Mouse (Mus musculus) gastrocnemius, adult 8-10 months (tissue): ENCODE results near the gene Chn2. TPM values are rescaled to one million over a fixed set of nuclear protein-coding genes. Genes with fewer than 3 reads are reported as not detected.

Source experiments
- DNase-seq, 2 experiments: peaks; one replicate each; pipeline ENCODE4 v3.0.0; 2022; ENCODE audit warnings: low spot score in 2 of 2
- total RNA-seq, 4 experiments: library from RNA; stranded (reverse); gene quantifications; 2 replicates each; pipeline ENCODE4 v1.2.4; 2022

Chn2 gene
- total RNA-seq, 4 experiments from 2014 or later: 0.75 to 1.7 (median 1.2) TPM

DNA sequence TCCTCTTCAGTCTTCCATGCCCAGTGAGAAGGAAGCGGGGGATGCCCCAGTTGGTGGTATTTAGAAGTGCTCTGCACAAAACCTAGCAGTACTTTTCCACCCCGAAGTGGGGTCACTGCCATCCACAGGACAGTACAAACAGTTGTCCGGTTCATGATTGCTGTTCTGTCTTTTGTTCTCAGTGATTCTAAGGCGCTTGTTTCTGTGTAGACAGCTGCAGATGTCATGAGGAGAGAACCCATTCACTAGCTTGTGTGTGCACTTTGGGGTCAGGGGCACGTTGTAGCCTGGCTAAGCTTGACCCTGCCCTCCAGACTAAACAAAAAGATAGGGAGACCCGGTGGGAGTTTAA lies 234.0 kb downstream of the Chn2 start:
- no peak for DNase-seq

- no peak for DNase-seq
Measured at GRCm38 (mm10) chr6:54277234-54277633, 237.9 kb downstream of the Chn2 start.

GRCm38 (mm10) chr6:54277828-54278227 lies 238.5 kb downstream of the Chn2 start:
- DNase-seq: no peak

DNA sequence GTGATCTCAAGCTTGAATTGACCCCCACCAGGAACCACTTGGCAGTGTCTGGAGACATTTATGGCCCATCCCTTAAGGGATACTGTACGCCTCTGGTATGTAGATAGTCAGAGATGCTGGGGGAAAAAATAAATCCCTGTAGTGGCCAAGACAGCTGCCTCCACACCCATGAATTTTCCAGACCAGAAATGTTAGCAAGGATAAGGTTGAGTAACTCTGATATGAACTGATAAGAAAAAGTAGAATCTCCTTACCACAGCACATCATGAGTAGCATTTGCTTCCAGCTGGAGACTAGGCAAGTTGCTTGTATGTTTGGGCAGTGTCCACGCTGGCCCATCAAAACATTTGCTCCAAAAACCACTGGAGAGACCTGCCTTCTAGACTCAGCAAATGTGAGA lies 239.3 kb downstream of the Chn2 start:
- no peak for DNase-seq

DNA sequence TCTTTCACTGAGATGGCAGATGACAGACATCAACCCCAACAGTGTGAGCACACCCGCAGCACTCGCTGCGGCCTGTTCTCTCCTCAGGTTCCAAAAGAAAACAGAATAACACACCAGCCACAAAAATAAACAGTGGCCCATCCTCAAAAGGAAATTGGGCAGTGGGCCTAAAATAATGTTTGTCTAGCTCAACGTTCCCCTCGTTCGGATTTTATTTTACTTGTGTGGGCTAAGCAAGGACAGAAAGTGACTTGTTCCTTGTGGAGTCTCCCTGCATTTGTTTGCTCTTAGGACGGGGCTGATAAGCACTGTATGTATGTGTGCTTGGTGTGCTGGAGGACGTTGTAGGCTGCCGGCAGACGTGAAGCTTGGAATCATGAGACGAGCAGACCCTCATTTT lies 240.0 kb downstream of the Chn2 start:
- DNase-seq: no peak

DNA sequence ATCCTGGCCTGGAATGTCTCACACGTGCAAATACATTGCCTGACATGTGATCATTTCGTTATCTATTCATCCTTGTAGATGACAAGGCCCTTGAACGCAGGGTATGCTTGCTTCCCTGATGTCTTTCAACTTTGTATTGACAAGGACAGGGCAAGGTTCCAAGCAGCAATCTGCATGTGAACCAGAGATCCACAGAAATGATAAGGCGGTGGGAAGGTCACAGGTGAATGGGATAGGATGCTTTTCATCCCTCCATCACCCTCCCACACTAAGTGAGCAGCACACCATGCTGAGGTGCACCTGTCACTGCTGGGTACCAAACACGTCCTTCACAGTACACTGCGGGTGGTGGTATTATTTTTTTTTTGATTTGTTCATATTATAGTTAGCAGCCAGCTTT lies 240.9 kb downstream of the Chn2 start:
- no peak for DNase-seq

GRCm38 (mm10) chr6:54283299-54283698 lies 243.9 kb downstream of the Chn2 start:
- no peak for DNase-seq

GRCm38 (mm10) chr6:54284167-54284711 lies 244.9 kb downstream of the Chn2 start:
- no peak for DNase-seq

GRCm38 (mm10) chr6:54286813-54287212 lies 247.5 kb downstream of the Chn2 start:
- no peak for DNase-seq

DNA sequence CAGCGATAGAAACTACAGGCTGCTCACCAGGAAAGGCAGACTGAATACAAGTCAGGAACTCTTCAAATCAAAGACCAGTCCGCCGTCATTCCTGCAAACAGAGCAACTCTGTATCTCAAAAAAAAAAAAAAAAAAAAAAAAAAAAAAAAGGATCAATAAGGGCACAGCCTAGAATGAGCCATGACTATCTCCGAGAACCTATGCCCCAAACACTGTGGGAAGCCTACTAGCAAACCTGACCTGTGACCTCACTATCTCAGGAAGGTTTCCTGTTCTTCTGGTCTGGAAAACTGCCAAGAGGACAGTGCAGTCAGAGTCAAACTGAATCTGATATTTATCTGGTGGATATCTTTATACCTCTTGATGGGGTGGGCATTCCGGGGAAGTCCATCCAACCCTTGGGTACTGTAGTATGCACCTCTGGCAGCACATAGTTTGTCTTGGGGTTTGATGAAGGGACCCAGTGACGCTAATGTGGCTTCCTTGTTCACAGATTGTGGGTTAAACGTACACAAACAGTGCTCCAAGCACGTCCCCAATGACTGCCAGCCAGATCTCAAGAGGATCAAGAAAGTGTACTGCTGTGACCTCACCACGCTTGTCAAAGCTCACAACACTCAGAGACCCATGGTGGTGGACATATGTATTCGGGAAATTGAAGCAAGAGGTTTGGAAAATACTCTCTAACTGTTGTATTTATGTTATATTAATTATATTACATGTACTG lies 250.6 kb downstream of the Chn2 start:
- no peak for DNase-seq

- no peak for DNase-seq
Measured at GRCm38 (mm10) chr6:54297231-54297630, 257.9 kb downstream of the Chn2 start.

- DNase-seq: no peak
Measured at GRCm38 (mm10) chr6:54299417-54299816, 260.1 kb downstream of the Chn2 start.

DNA sequence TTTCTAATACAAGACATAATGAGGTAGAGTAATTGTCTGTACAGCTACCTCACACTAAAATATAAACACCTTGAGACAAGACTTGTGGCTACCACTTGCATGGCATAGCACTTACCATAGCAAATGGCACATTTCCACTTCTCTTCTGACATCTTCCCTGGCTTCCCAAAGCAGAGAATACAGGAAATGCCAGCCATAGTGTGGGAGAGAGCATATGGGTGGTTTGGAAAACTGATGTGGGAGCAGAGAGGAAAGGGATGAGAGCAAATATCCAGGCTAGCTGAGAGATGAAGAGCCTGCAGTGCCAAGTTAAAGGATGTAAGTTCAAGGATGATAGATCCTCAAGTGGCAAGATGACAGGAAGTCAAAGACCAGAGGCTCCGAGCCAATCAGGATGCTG lies 266.4 kb downstream of the Chn2 start:
- DNase-seq: no peak

- DNase-seq: no peak
Measured at GRCm38 (mm10) chr6:54313071-54313470, 273.7 kb downstream of the Chn2 start.

DNA sequence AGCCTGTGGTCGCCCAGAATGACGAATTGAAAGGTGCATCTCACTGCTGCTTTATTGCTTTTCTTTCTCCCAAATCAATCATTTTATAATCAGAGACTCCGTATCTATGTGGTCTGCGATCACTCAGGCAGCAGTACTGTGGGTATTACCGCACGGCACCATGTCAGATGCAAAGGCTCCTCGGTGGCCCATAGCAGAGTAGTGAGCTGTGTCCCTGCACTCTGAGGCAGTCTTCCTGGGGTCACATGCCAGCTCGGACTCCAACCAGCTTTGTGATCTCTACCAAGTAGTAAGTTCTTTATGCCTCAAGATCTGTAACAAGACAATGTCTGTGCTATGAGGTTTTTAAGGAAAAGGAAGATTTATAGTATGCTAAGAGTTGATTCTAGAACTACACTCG lies 279.3 kb downstream of the Chn2 start:
- no peak for DNase-seq

GRCm38 (mm10) chr6:54319198-54319597 lies 279.8 kb downstream of the Chn2 start:
- DNase-seq: no peak

DNA sequence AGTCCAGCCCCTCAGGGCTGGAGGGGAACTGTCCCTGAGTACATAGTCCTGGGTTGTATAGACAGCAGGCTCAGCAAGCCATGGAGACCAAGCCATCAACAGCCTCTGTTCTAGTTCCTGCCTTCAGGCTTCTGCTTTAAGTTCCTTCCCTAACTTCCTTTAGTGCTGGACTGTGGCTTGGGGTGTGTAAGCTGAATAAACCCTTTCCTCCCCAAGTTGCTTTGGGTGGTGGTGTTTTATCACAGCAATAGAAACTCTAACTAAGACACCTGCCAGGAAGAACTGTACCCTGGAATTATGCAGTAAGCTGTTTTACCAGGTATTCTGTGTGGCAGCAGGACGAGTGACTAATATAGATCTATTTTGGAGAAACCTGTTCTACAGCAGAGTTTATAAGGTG lies 280.9 kb downstream of the Chn2 start:
- no peak for DNase-seq

GRCm38 (mm10) chr6:54325246-54325885 lies 286.0 kb downstream of the Chn2 start, which contains the start of gene Prr15:
TSS of gene Prr15 (plus strand) at chr6:54325835.
- no peak for DNase-seq

GRCm38 (mm10) chr6:54326671-54327625 lies 287.6 kb downstream of the Chn2 start:
- DNase-seq: no peak

DNA sequence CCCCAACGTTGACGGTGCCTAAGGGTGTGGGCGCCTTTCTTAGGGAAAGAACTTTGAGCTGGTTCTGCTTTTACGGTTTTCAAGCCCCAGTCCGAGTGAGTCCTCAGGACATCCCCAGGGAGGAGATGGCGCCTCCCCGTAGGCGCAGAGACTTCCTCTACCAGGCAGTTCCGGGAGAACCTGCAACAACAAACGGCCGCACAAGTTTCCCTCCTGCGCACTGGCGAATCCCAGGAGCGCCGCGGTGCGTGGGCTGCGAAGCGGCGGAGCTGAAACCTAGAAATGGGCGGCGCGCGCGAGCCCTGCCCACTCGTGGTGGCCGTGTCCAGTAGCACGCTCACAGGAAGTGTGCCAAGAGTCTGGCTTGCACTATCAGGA lies 288.3 kb downstream of the Chn2 start:
- DNase-seq: peak; percentile 8 to 39

GRCm38 (mm10) chr6:54328783-54329182 lies 289.4 kb downstream of the Chn2 start:
- DNase-seq: no peak

DNA sequence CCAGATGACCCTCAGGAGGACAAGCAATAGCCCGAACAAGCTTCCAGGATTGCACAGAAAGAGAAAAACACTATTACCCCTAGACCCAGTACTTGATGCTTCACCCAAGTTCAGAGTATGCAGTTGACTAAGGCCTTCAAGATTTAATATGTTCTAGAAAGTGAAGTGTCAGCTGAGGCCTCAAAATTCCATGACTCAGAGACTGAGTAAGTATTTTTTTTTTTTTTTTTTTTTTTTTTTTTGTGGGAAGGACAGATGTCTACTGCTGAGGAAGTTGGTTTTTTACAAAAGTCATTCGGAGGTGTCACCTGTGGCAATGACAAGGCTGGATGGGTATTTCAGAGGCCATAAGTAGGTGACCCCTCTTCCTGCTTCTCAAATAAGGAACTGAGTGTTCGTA lies 290.2 kb downstream of the Chn2 start:
- DNase-seq: no peak
